Mouse (Mus musculus): Measurements from ENCODE around the gene Tnnc1. TPM values are rescaled to one million over a fixed set of nuclear protein-coding genes. Genes with fewer than 3 reads are reported as not detected.

Tnnc1 gene
- 0.53 and 0.75 TPM in 2 replicates for polyA plus RNA-seq (2015; fragmentation: Nextera tagmentation; extraction: Ambion mirVana)

DNA sequence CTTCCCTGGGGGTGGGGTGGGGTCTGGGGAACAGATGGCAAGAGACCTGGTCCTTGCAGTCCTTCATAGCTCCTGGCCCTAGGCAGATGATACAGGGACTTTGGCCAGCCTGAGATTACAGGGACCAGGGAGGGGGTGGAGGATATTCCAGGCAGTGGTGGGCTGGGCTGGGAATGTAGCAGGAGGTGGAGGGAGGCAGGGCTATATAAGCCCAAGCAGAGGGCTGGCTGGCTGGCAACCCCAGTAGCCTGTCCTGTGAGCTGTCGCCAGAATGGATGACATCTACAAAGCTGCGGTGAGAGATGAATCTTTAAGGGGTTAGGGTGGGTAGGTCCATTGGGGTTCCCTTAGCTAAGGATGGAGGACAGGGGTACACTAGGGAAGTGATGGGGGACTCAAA is at the start of gene Tnnc1:
TSS of gene Tnnc1 (plus strand) at position 229 of the 400 bp plus-strand sequence.

DNA sequence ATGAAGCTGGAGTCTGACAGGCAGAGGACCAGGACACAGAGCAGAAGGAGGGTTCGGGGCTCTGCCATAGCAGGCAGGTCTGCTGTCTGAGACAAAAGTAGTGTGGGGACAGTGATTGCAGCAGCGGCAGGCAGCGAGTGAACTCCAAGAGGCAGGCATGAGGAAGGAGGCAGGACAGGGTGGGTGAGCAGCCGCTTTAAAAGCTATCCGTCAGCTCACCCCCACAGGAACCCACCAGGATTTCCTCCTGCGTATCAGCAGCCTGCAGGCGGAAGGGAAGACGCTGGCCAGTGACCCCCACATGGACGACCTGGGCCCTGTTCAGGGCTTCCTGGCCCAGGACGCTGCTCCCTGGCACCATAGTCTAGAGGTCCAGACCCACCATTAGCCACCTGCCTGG is 39.7 kb upstream of the Tnnc1 start, which contains the start of gene Stab1:
TSS of gene Stab1 (minus strand) at position 217 of the 400 bp plus-strand sequence.

DNA sequence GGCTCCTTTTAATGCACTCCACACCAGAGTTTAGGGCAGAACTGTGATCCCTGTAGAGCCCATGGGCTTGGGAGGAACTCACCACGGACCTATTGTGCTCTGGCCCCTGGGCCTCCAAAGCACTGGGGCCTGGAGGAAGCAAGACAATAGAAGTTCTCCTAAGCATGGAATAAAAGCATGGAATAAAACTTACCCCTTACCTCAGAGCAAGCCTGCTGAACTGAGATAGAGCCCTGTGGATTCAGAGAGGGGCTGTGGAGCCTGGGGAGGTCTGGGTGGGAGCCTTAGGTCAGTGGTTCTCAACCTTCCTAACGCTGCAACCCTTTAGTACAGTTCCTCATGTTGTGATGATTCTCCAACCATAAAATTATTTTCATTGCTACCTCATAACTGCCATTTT is 8.7 kb downstream of the Tnnc1 start, which contains the start of gene Nisch:
TSS of gene Nisch (minus strand) at position 101 of the 400 bp plus-strand sequence.

DNA sequence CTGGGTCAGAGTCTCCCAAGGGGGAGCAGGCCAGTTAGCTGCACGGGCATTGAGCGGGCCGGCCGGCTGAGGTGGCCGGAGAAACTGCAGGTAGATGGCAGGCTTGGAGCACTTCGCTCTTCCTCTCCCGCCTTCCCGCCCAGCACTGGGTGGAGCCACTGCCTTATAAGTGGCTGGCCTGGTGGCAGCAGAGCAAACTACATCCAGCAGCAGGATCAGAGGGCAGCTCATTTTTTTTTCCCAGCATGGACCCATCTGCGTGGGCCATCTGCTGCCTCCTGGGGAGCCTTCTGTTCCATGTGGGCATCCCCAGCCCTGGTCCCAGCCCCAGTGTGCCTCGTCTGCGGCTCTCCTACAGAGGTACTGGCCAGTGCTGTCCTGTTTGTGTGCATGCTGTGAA is 9.6 kb downstream of the Tnnc1 start, which contains the start of gene Sema3g:
TSS of gene Sema3g (plus strand) at position 195 of the 400 bp plus-strand sequence.

DNA sequence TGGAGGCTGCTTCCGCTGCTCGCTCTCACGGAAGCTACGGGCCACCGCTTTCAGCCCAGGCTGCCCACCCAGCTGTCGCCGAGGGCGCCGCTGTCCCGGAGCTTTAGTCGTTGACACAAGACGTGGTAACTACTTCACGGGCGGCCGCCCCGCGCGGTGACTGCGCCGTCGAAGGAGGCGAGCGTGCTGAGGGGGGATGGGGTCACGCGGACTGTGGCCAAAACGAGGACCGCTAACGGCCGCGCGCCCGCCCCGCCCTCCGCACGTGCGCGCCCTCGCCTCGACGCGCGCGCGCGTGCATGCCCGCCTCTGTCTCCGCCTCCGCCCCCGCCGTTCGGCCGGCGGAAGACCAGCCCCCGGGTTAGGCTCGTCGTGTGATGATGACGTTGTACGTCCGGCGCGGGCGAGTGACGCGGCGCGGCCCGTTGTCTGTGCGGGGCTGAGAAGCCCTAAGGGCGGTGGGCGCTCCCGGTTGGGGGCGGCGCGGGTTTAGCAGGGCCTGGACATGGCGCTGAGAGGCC is 43.0 kb downstream of the Tnnc1 start, which contains the start of the genes Phf7 and Bap1:
TSS of gene Phf7 (minus strand) at position 234 of the 521 bp plus-strand sequence.
TSS of gene Bap1 (plus strand) at position 367 of the 521 bp plus-strand sequence.

Other genes starting within 250 kb of the Tnnc1 start
- gene Glt8d1, start 206.9 kb upstream of the Tnnc1 start, polyA plus RNA-seq (2015; fragmentation: Nextera tagmentation; extraction: Ambion mirVana): 20.8 and 29.2 TPM in 2 replicates
- gene Spcs1, start 206.6 kb upstream of the Tnnc1 start, polyA plus RNA-seq (2015; fragmentation: Nextera tagmentation; extraction: Ambion mirVana): 311 and 313 TPM in 2 replicates
- 64.9 and 65.8 TPM in 2 replicates for gene Pbrm1, start 189.2 kb upstream of the Tnnc1 start, polyA plus RNA-seq (2015; fragmentation: Nextera tagmentation; extraction: Ambion mirVana)
- 135 and 137 TPM in 2 replicates for gene Gnl3, start 189.2 kb upstream of the Tnnc1 start, polyA plus RNA-seq (2015; fragmentation: Nextera tagmentation; extraction: Ambion mirVana)
- gene Smim4, start 79.4 kb upstream of the Tnnc1 start, polyA plus RNA-seq (2015; fragmentation: Nextera tagmentation; extraction: Ambion mirVana): 136 and 138 TPM in 2 replicates
- 88.3 and 97.0 TPM in 2 replicates for gene Nt5dc2, start 77.3 kb upstream of the Tnnc1 start, polyA plus RNA-seq (2015; fragmentation: Nextera tagmentation; extraction: Ambion mirVana)
- 28.7 and 37.1 TPM in 2 replicates for gene Stab1, start 39.7 kb upstream of the Tnnc1 start, polyA plus RNA-seq (2015; fragmentation: Nextera tagmentation; extraction: Ambion mirVana)
- 94.1 and 119 TPM in 2 replicates for gene Nisch, start 8.6 kb downstream of the Tnnc1 start, polyA plus RNA-seq (2015; fragmentation: Nextera tagmentation; extraction: Ambion mirVana)
- gene Sema3g, start 9.5 kb downstream of the Tnnc1 start, polyA plus RNA-seq (2015; fragmentation: Nextera tagmentation; extraction: Ambion mirVana): 1.1 TPM in 2 replicates
- gene Phf7, start 43.0 kb downstream of the Tnnc1 start, polyA plus RNA-seq (2015; fragmentation: Nextera tagmentation; extraction: Ambion mirVana): 12.9 TPM in 2 replicates
- 36.9 TPM in 2 replicates for gene Bap1, start 43.1 kb downstream of the Tnnc1 start, polyA plus RNA-seq (2015; fragmentation: Nextera tagmentation; extraction: Ambion mirVana)
- gene Dnah1, start 115.6 kb downstream of the Tnnc1 start, polyA plus RNA-seq (2015; fragmentation: Nextera tagmentation; extraction: Ambion mirVana): 0.50 and 0.70 TPM in 2 replicates
- gene Capn7, start 128.3 kb downstream of the Tnnc1 start, polyA plus RNA-seq (2015; fragmentation: Nextera tagmentation; extraction: Ambion mirVana): 17.7 and 20.7 TPM in 2 replicates
- gene Sh3bp5, start 227.8 kb downstream of the Tnnc1 start, polyA plus RNA-seq (2015; fragmentation: Nextera tagmentation; extraction: Ambion mirVana): 20.2 and 31.5 TPM in 2 replicates

All from spleen, postnatal 0 days (tissue).